Mouse (Mus musculus): Measurements from ENCODE around the gene Postn. TPM values are rescaled to one million over a fixed set of nuclear protein-coding genes. Genes with fewer than 3 reads are reported as not detected.

The Postn gene
- 27.4 and 28.0 TPM in 2 replicates for polyA plus RNA-seq (2015; fragmentation: Nextera tagmentation; extraction: Ambion mirVana)

GRCm38 (mm10) chr3:54360897-54361296 is at the start of gene Postn:
Gene Postn, plus strand, starts transcription at chr3:54361109.
- Histone ChIP-seq H3K4me1 (replicated peaks) (peaks cover 9% of the 10 kb centered on the region), H3K9me3 (no peaks in the 10 kb centered on the region), H3K27me3 (no peaks in the 10 kb centered on the region), H3K27ac (no peak within 1 kb of the TSS), H3K9ac (0 out of 2 replicates have a peak within 1 kb of the TSS, but pooled peaks have one; percentile 2), H3K4me2 (0 out of 2 replicates have a peak within 1 kb of the TSS, but pooled peaks have one; percentile 8), H3K4me3 (no peak within 1 kb of the TSS), H3K36me3 (no peaks in the 10 kb centered on the region)
- ATAC-seq (ENCODE audit: low FRiP score) = no peak
- WGBS = 51% methylated on average over 6 of the region's 6 CpGs

GRCm38 (mm10) chr3:54314055-54314454 is 46.9 kb upstream of the Postn start:
- Histone ChIP-seq H3K27ac (no peak overlapping the region), H3K4me2 (no peak overlapping the region), H3K4me1 (replicated peaks) (no peaks in the 10 kb centered on the region), H3K27me3 (no peaks in the 10 kb centered on the region), H3K9ac (no peak overlapping the region), H3K4me3 (no peak overlapping the region), H3K9me3 (no peaks in the 10 kb centered on the region), H3K36me3 (no peaks in the 10 kb centered on the region)
- no peak for ATAC-seq (ENCODE audit: low FRiP score)
- WGBS = 93% methylated on average over 2 of the region's 2 CpGs

GRCm38 (mm10) chr3:54352891-54353652 is 7.8 kb upstream of the Postn start:
- no peaks in the 10 kb centered on the region for H3K27me3 ChIP-seq
- no peak overlapping the region for H3K4me2 ChIP-seq
- WGBS = 37% methylated on average over 9 of the region's 9 CpGs
- H3K9ac ChIP-seq = no peak overlapping the region
- H3K9me3 ChIP-seq = no peaks in the 10 kb centered on the region
- no peak for ATAC-seq (ENCODE audit: low FRiP score)
- H3K4me3 ChIP-seq = no peak overlapping the region
- H3K27ac ChIP-seq = no peak overlapping the region
- 0 out of 2 replicates have a peak, but pooled peaks cover 3% of the 10 kb centered on the region for H3K4me1 ChIP-seq (replicated peaks)
- no peaks in the 10 kb centered on the region for H3K36me3 ChIP-seq

GRCm38 (mm10) chr3:54357561-54357960 is 3.3 kb upstream of the Postn start:
- WGBS = 68% methylated on average over 3 of the region's 3 CpGs
- Histone ChIP-seq H3K4me3 (no peak overlapping the region), H3K4me2 (no peak overlapping the region), H3K4me1 (replicated peaks) (peaks cover 9% of the 10 kb centered on the region), H3K9ac (no peak overlapping the region), H3K27me3 (no peaks in the 10 kb centered on the region), H3K27ac (no peak overlapping the region), H3K36me3 (no peaks in the 10 kb centered on the region), H3K9me3 (no peaks in the 10 kb centered on the region)
- ATAC-seq (ENCODE audit: low FRiP score) = peak; percentile 46; the same call in 1 of the 2 replicates

GRCm38 (mm10) chr3:54358463-54359189 is 2.3 kb upstream of the Postn start:
- 41% methylated on average over 15 of the region's 15 CpGs for WGBS
- Histone ChIP-seq H3K4me3 (no peak overlapping the region), H3K9me3 (no peaks in the 10 kb centered on the region), H3K4me2 (no peak overlapping the region), H3K27ac (peak overlapping the region; percentile 36; the same call in 1 of the 2 replicates), H3K4me1 (replicated peaks) (peaks cover 9% of the 10 kb centered on the region), H3K36me3 (no peaks in the 10 kb centered on the region), H3K27me3 (no peaks in the 10 kb centered on the region), H3K9ac (no peak overlapping the region)
- 0 out of 2 replicates have a peak, but pooled peaks have one; percentile 39 for ATAC-seq (ENCODE audit: low FRiP score)

- no peak overlapping the region for H3K4me3 ChIP-seq
- H3K4me2 ChIP-seq = no peak overlapping the region
Measured at GRCm38 (mm10) chr3:54361656-54362055, 747 bp downstream of the Postn start.

GRCm38 (mm10) chr3:54371015-54371414 is 10.1 kb downstream of the Postn start:
- H3K36me3 ChIP-seq = no peaks in the 10 kb centered on the region
- H3K9me3 ChIP-seq = no peaks in the 10 kb centered on the region
- 94% methylated on average over 1 of the region's 1 CpGs for WGBS
- no peak overlapping the region for H3K4me2 ChIP-seq
- H3K4me3 ChIP-seq = no peak overlapping the region
- H3K4me1 ChIP-seq (replicated peaks) = no peaks in the 10 kb centered on the region; the same call in 1 of the 2 replicates
- H3K27me3 ChIP-seq = no peaks in the 10 kb centered on the region
- H3K9ac ChIP-seq = no peak overlapping the region
- H3K27ac ChIP-seq = no peak overlapping the region
- no peak for ATAC-seq (ENCODE audit: low FRiP score)

More at GRCm38 (mm10) chr3:54361656-54362055, 747 bp downstream of the Postn start:
- H3K27me3 ChIP-seq = no peaks in the 10 kb centered on the region
- H3K9ac ChIP-seq = no peak overlapping the region
- H3K36me3 ChIP-seq = no peaks in the 10 kb centered on the region
- no peaks in the 10 kb centered on the region for H3K9me3 ChIP-seq
- no peak overlapping the region for H3K27ac ChIP-seq
- no peak for ATAC-seq (ENCODE audit: low FRiP score)
- H3K4me1 ChIP-seq (replicated peaks) = peaks cover 9% of the 10 kb centered on the region

- Histone ChIP-seq H3K4me3 (no peak overlapping the region), H3K27ac (no peak overlapping the region), H3K9me3 (no peaks in the 10 kb centered on the region), H3K27me3 (no peaks in the 10 kb centered on the region), H3K36me3 (no peaks in the 10 kb centered on the region), H3K4me1 (replicated peaks) (peaks cover 2% of the 10 kb centered on the region; the same call in 1 of the 2 replicates), H3K9ac (no peak overlapping the region), H3K4me2 (no peak overlapping the region)
- no peak for ATAC-seq (ENCODE audit: low FRiP score)
- 68% methylated on average over 6 of the region's 6 CpGs for WGBS
Measured at GRCm38 (mm10) chr3:54372625-54373024, 11.7 kb downstream of the Postn start.

GRCm38 (mm10) chr3:54376014-54376413 is 15.1 kb downstream of the Postn start:
- Histone ChIP-seq H3K9me3 (no peaks in the 10 kb centered on the region), H3K27me3 (no peaks in the 10 kb centered on the region), H3K9ac (no peak overlapping the region), H3K4me1 (replicated peaks) (peaks cover 5% of the 10 kb centered on the region; the same call in 1 of the 2 replicates), H3K27ac (no peak overlapping the region), H3K4me2 (no peak overlapping the region), H3K4me3 (no peak overlapping the region), H3K36me3 (no peaks in the 10 kb centered on the region)
- WGBS = 94% methylated on average over 6 of the region's 6 CpGs
- no peak for ATAC-seq (ENCODE audit: low FRiP score)

- Histone ChIP-seq H3K27ac (no peak overlapping the region), H3K9me3 (no peaks in the 10 kb centered on the region), H3K27me3 (no peaks in the 10 kb centered on the region), H3K4me3 (no peak overlapping the region), H3K4me1 (replicated peaks) (peaks cover 5% of the 10 kb centered on the region; the same call in 1 of the 2 replicates), H3K4me2 (no peak overlapping the region), H3K36me3 (no peaks in the 10 kb centered on the region), H3K9ac (no peak overlapping the region)
- 0 out of 2 replicates have a peak, but pooled peaks have one; percentile 54 for ATAC-seq (ENCODE audit: low FRiP score)
- WGBS = 27% methylated on average over 2 of the region's 2 CpGs
Measured at GRCm38 (mm10) chr3:54377647-54378046, 16.7 kb downstream of the Postn start.

- Histone ChIP-seq H3K27ac (no peak overlapping the region), H3K4me1 (replicated peaks) (peaks cover 5% of the 10 kb centered on the region; the same call in 1 of the 2 replicates), H3K4me3 (no peak overlapping the region), H3K27me3 (no peaks in the 10 kb centered on the region), H3K9ac (no peak overlapping the region), H3K9me3 (no peaks in the 10 kb centered on the region), H3K36me3 (no peaks in the 10 kb centered on the region), H3K4me2 (no peak overlapping the region)
- 69% methylated on average over 1 of the region's 1 CpGs for WGBS
- ATAC-seq (ENCODE audit: low FRiP score) = no peak
Measured at GRCm38 (mm10) chr3:54378135-54378534, 17.2 kb downstream of the Postn start.

GRCm38 (mm10) chr3:54379981-54380380 is 19.1 kb downstream of the Postn start:
- H3K9ac ChIP-seq = no peak overlapping the region
- WGBS = 75% methylated on average over 4 of the region's 4 CpGs
- peaks cover 5% of the 10 kb centered on the region; the same call in 1 of the 2 replicates for H3K4me1 ChIP-seq (replicated peaks)
- no peak for ATAC-seq (ENCODE audit: low FRiP score)
- no peak overlapping the region for H3K4me2 ChIP-seq
- no peaks in the 10 kb centered on the region for H3K27me3 ChIP-seq
- H3K4me3 ChIP-seq = no peak overlapping the region
- no peaks in the 10 kb centered on the region for H3K36me3 ChIP-seq
- no peaks in the 10 kb centered on the region for H3K9me3 ChIP-seq
- H3K27ac ChIP-seq = no peak overlapping the region

All from hindbrain, embryonic 13.5 days (tissue).